Mouse (Mus musculus) right cerebral cortex, postnatal 10 days (tissue): ENCODE measurements around the gene Plscr3.
"Not testable (repeated sequence)": the region's sequence is repeated elsewhere in the genome, so short reads cannot be mapped to it uniquely, and the experiment has no call there.

Experiments used
- DNase-seq, 2 experiments: peaks; one replicate each; pipeline ENCODE4 v3.0.0; 2021; ENCODE audit warnings: low spot score in 2 of 2

Gene Plscr3

GRCm38 (mm10) chr11:69828832-69829231 is 17.3 kb upstream of the Plscr3 start:
- DNase-seq = peak in 1 of 2 experiments; percentile 26

- no peak for DNase-seq
These were observed 12.6 kb upstream of the Plscr3 start for GRCm38 (mm10) chr11:69833554-69833953.

GRCm38 (mm10) chr11:69834001-69834549 is 12.1 kb upstream of the Plscr3 start:
- DNase-seq = no peak

GRCm38 (mm10) chr11:69835326-69835965 is 10.7 kb upstream of the Plscr3 start:
- DNase-seq = no peak

GRCm38 (mm10) chr11:69835966-69836335 is 10.2 kb upstream of the Plscr3 start:
- DNase-seq = no peak

GRCm38 (mm10) chr11:69836703-69837576 is 9.2 kb upstream of the Plscr3 start:
- peak; percentile 62 to 71 for DNase-seq

GRCm38 (mm10) chr11:69837604-69837951 is 8.6 kb upstream of the Plscr3 start, which contains the start of gene Nlgn2:
TSS of gene Nlgn2 (minus strand) at chr11:69837784.
- DNase-seq = no peak

GRCm38 (mm10) chr11:69837952-69838713 is 8.0 kb upstream of the Plscr3 start, which contains the start of gene Tmem256:
TSS of gene Tmem256 (plus strand) at chr11:69838514.
- peak; percentile 98 to 99 for DNase-seq

GRCm38 (mm10) chr11:69838714-69839104 is 7.5 kb upstream of the Plscr3 start:
- DNase-seq = no peak

GRCm38 (mm10) chr11:69846738-69847688 is 837 bp downstream of the Plscr3 start:
- peak in 1 of 2 experiments; percentile 33 for DNase-seq

GRCm38 (mm10) chr11:69848021-69848420 is 1.8 kb downstream of the Plscr3 start:
- DNase-seq = peak in 1 of 2 experiments; percentile 33

GRCm38 (mm10) chr11:69849128-69849527 is 3.0 kb downstream of the Plscr3 start:
- no peak for DNase-seq

- DNase-seq = no peak
These were observed 3.7 kb downstream of the Plscr3 start for GRCm38 (mm10) chr11:69849884-69850283.

- no peak for DNase-seq
These were observed 4.6 kb downstream of the Plscr3 start for GRCm38 (mm10) chr11:69850754-69851153.

GRCm38 (mm10) chr11:69853994-69854393 is 7.8 kb downstream of the Plscr3 start:
- no peak for DNase-seq

- no peak for DNase-seq
These were observed 8.5 kb downstream of the Plscr3 start for GRCm38 (mm10) chr11:69854680-69855079.

GRCm38 (mm10) chr11:69855347-69855746 is 9.2 kb downstream of the Plscr3 start:
- no peak for DNase-seq

GRCm38 (mm10) chr11:69858113-69858998 is 12.2 kb downstream of the Plscr3 start, which contains the start of gene Tnk1:
TSS of gene Tnk1 (minus strand) at chr11:69858730.
- no peak for DNase-seq

- DNase-seq = not testable (repeated sequence)
These were observed 17.6 kb downstream of the Plscr3 start for GRCm38 (mm10) chr11:69863729-69864128.
